Mouse (Mus musculus) brain, embryonic 18.5 days (tissue): ENCODE results near the gene Mastl.

Experiments used
- DNase-seq: peaks from one replicate; pipeline ENCODE4 v3.0.0-alpha.2; 2012; ENCODE audit warnings: low read depth, low spot score

Gene Mastl

DNA sequence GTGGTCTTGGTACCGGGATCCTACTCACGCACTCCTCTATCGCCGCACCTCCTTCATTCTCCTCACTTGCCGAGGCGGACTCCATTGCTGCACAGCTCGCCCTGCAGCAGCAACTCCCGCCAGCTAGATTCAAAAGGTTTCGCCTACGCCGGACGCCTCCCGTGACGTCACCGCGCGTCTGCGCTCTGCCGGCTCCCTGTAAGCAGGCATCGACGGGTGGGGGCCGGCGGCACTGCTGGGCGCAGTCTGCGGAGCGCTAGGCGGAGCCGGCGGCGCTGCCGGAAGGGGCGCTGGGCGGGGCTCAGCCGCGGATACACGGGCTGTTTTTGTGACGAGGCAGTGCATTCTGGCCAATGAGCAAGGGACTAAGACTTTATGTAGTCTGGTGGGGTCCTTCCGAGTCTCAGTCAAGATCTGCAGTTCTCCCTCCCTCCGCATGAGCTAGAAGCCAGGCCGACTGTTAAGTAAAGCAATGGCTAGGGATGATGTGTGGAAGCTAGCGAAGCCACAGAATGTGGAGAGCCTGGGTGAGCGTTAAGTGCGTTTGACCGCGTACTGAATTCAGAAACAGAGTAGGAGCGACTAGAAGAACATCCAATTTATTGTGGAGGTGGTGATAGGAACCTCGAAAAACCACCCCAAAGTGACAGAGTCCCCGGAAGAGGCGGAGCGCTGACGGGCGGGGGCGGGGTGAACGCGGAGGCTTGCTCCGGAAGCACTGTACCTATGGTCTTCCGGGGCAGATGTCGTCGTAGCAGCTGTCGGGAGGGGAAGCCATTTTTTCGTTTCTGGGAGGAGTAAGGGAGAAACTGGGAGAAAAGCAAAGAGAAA is at the start of gene Mastl, which contains the start of gene Yme1l1:
TSS of gene Mastl (minus strand) at position 248 of the 831 bp plus-strand sequence.
TSS of gene Yme1l1 (plus strand) at position 593 of the 831 bp plus-strand sequence.
- DNase-seq = peak; percentile 94

DNA sequence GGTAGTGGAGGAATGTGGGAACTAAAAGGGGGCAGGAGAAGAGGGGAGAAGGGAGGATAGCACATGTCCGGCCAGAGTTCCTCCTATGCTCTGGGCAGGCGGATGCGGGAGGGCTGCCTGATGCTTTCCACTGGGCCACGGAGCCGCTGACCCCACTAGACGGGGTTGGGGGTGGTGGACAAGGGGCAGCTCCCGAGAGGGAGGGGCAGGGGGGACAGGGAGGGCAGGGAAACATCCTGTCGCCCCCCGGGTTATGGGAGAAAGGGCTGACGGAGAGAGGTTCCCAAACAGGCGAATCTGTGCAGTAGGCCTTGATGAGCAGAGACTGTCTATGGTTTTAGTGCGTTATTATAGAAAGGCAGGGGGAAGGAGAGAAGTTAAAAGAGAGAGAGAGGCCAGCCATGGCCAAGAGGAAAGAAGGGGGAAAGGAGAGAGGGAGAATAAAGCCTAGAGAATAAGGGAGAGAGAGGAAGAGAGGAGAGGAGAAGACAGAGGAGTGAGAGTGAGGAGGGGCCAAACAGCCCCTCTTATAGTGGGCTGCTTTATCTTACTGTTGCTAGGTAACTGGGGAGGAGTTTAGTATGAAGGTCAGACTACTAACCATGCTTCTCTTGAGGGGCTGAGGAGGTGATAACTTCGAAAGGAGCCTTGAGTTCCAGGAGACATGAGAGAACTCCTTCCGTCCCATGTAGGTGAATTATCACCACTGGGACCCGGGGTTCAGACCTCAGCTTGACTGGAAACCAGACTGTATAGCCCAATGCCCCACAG is 47.3 kb upstream of the Mastl start:
- DNase-seq = no peak

DNA sequence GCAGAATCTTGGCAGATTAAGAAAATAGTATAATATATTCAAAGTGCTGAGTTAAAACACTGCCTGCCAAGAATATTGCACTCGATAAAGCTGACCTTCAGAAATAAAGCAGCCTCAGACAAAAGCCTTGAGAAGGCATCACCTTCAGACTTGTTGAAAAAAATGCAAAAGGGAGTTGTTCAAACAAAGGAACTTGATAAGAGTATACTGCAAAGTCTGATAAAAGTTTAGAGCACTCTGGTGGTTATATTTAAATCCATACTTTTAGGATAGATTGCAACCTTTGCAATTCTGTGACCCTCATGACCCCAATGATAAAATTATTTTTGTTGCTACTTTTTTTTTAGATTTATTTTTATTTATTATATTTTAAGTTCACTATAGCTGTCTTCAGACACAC is 45.2 kb upstream of the Mastl start:
- no peak for DNase-seq

DNA sequence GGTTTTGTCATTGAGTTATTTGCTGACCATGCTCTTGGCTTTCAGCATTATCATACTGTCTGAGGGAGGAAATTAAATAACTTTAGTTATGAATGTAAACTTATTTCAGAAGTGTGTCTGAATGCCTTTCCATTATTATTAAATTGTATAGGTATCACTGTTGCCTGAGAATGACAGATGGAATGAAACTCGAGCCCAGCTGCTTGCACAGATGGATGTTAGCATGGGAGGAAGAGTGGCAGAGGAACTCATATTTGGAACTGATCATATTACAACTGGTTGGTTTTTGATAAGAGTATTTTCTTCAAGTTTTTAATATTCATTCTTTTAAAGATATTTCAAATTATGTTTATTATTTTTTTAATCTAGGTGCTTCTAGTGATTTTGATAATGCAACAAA is 38.5 kb upstream of the Mastl start:
- no peak for DNase-seq

DNA sequence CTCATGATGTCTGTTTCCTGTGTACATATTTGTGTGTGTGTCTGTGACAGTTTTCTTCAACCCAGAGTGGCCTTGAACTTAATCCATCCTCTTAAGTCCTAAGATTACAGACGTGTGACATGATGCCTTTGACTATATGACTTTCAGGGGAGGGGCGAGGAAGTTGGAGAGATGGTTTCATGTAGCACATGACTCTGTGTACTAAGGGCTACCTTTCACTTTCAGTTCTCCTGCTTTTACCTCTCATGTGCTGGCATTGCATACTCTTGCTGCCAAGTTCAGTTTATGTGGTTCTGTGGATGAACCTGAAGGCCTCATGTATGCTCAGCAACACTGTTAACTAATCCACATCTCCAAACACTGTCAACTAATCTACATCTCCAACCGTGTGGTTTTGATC is 16.5 kb upstream of the Mastl start:
- DNase-seq = no peak

DNA sequence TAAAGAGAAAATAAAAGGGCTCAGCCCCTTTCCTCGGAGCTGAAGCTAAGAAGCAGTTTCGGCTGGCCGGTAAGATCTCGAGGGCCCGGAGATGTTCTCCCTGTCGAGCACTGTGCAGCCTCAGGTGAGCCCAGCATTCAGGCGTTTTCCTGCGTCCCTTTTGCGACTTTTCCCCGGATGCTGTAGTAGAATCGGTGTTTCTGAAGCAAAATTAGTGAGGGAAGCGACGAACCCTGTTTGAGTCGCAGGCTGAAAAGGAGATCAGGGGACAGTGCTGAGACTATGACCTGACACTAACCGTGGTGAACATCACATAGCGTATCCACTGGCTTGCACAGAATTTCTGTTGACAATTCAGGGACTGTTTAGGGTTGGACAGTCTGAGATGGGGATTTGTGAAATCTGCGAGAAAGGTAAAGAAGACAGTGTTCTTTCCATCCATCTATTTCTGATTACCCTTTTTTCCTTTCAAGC is 821 bp upstream of the Mastl start:
- no peak for DNase-seq

DNA sequence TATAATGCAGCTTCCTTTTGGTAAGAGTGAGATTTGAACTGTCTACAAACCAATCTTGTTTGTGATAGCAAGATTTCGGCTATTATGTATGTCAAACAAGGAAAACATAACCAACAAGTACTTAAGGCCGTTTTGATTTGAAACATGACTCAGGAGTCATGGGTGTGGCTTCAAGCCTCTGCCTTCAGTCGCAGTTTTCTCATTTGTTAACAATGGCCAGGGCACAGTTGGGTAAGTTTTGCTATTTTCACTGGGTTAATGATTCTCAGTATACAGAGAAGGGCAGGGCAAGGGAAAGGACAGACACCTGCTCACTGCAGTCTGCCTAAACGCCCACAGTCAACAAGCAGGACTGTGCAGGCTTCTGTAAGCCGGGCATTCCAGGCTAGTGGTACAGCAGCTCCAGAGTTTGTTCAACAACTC is 614 bp downstream of the Mastl start:
- DNase-seq = no peak

DNA sequence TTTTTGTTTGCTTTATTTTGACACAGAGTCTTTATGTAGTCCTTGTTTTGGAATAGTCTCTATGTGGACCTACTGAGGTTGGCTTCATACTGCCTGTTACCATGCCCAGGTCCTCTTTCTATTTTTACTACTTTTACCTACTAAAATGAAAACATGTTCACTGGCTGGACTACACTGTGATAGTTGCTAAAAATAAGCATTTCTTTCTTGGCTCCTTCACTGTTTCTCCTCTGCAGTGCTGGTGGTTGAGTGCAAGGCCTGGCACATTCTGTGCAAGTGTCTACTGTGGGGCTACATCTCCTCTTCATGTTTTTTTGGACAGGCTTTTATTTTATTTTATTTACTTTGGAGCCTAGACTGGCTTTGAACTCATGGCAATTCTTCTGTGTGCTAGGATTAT is 36.3 kb downstream of the Mastl start:
- no peak for DNase-seq

DNA sequence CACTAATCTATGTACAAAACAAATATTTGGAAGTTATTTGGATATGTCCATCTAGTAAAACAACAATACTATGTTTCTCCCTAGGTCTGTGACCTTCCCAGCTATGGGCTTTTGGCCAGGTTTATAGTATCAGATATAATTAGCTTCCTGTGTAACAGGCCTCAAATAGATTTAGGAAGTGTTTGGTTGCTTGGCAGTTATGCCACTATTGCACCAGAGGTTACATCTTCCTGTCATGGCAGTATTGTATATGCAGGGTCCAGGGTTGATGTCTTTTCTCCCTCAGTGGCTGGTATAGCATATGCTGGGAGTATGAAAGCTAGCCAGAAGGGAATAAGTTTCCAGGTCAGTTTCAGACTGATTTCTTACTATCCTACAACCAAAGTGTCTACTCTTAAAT is 53.6 kb downstream of the Mastl start:
- no peak for DNase-seq

DNA sequence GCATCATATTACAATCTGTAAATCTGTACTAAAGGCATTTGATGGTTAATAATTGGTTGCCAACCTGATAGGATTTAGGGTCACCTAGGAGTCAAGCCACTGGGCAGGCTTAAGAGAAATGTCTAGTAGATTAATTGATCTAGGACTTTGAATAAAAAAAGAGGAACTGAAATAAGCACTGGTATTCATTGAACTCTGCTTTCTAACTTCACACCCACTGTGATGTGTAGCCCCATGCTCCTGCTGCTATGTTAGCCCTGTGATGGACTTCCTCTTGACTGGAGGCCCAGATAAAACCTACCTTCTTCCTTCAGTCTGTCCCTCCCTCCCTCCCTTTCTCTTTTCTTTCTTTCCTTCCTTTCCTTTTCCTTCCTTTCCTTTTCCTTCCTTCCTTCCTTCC is 58.8 kb downstream of the Mastl start:
- no peak for DNase-seq

DNA sequence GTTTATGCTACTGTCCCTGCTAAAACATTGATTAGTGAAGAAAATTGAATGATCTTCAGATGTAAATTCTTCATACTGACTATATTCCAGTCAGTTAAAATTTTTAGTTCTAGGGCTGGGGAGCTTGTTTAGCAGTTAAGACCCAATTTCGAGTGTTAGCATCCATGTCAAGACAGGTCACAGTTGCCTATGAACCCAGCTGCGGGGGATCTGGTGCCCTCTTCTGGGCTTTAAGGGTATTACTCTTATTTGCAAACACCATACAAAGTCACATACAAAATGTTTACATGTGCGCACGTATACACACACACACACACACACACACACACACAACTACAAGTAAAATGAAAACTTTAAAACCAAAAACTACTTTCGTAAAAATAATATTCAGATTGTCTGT is 63.6 kb downstream of the Mastl start:
- no peak for DNase-seq

DNA sequence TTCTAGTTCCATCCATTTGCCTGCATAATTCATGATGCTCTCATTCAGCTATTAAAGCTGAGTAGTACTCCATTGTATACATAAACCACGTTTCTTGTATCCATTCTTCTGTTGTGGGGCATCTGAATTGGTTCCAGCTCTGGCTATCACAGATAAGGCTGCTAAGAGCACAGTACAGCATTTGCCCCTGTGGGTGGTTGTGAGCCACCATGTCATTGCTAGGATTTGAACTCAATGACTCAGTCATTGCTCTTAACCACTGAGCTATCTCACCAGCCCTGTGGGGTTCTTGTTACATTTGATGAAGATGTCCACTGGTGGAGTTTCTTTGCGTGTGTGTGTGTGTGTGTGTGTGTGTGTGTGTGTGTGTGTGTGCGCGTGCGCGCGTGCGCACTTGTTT is 71.3 kb downstream of the Mastl start:
- no peak for DNase-seq

DNA sequence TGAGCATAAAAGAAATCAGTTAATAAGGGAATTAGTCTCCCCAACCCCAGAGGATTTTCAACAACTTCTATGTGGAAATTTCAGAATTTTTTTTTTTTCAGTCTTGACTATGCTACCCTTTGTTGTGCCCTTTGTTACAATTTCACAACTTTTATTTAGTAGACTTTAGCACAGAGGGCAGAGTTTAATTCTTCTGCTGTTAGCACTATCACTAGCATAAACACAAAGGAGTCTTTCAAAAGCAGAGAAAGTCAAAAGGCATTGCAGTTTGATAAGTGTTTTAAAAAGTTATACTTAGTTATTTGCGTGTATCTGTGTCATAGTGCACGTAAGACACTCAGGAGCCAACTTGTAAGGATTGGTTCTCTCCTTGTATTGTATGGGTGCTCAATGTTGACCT is 77.2 kb downstream of the Mastl start:
- DNase-seq = no peak

DNA sequence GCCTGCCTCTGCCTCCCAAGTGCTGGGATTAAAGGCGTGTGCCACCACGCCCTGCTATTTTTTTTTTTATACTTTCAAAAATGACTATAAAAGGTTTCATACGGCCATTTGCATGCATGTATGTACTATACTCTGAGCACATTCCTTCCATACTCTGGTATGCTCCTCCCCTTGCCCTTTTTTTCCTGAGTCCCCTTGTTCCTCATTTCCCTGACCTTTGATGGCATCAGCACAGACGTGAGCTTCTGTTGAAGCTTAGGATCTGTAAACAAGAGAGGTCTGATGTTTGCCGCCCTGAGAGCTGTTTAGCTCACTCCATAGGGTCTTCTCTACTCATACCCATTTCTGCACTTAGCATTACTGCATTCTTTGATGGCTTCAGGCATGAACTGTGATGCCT is 78.1 kb downstream of the Mastl start:
- no peak for DNase-seq

DNA sequence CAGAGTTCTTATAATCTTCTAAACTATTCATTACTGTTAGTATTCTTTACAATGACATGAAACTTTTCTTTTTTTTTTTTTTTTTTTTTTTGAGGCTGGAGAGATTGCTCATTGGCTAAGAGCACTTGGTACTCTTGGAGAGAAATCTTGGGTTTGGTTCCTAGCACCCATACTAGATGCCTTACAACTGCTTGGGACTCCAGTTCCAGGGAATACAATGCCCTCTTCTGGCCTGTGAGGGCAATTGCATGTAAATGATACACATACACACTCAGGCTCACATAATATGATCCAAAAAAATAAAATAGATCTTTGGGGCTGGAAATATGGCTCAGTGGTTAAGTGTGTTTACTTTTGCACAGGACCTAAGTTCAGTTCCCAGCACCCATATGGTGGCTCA is 79.0 kb downstream of the Mastl start:
- no peak for DNase-seq

DNA sequence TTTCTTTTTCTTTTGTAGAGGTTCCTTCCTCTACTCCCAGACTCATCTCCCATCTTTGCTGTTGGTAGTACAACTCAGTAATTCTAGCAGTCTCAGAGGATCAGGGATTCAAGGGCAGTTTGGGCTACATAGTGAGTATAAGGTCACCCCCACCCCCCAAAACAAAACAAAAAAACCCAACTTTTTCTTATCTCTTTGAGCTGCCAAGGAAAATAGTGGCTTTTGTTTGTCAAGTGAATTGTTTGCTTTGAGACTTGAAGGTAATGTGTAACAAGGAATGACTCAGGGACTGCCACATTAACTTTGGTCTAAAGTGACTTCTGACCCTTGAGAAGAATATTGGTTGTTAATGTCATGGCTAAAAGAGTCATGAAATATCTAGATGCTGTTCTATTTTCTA is 80.0 kb downstream of the Mastl start:
- DNase-seq = no peak

DNA sequence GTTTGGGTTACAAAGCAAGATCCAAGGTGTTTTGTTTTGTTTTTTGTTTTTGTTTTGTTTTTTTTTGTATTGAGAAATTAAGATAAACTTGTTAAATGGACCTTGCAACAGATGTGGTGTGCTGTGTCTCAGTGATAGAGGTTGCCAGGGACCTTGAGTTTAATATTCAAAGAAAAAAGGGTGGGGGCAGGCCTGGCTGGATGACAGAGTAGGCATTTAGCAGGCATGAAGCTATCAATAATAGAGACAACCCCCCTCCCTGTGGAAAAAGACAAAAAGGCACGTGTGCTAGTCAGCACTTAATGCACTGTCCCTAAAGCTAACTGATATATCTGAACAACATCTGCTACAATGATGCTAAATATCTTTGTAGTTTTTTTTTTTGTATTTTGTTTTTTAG is 84.4 kb downstream of the Mastl start:
- DNase-seq = no peak

DNA sequence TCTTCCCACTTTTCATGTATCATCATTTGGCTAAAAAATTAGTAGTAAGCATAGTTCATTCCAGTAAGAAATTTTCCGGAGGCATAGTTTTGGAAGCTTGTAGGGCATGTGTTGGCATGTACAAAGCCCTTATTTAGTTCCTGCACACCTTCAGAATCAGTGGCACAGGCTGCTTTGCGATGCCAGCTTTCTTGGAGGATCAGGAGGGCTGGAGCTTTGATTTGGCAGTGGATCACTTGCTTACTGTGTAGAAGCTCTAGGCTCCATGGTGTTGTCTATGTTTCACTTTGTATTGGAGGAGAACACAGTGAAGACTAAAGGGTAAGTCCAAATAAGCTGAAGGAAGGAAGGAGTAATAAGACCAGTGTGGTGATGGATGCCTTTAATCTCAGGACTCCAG is 85.3 kb downstream of the Mastl start:
- no peak for DNase-seq

DNA sequence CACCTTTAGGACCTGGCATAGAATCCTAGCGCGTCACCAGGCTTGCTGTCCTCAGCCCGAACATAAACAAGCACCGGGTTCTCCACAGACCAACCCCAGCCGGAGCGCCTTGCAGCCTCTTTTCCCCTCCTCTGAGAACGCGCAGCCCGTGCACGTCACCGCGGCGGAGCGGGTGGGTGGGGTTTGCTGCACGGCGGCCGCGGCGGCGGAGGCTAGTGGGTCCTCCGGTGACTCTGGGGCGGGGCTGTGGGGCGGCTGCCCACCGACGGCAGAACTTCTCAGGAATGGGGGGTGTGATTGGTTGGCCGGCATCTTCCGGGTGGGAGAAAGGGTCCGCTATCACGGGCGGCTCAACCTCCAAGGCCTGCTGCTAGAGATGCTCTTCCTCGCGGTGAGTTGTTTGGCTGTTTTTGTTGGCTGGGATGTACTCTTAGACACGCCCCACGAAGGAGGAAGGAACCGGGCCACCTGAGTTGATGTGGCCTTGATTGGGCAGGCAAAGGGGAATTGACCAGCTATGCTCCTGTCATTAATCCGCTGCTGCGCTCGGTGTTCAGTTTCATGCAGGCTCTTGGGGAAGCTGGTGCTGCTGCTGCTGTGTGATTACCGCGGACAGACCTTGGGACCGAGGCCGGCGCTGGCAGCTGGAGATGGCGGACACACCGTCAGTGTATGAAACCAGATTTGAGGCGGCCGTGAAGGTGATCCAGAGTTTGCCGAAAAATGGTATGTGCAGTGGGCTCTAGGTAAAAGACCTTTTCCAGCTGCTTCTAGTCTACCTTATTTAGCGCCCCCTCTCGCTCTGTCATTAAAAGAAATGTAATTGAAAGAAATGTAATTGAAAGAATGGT is 86.7 kb downstream of the Mastl start:
- DNase-seq = peak; percentile 82

DNA sequence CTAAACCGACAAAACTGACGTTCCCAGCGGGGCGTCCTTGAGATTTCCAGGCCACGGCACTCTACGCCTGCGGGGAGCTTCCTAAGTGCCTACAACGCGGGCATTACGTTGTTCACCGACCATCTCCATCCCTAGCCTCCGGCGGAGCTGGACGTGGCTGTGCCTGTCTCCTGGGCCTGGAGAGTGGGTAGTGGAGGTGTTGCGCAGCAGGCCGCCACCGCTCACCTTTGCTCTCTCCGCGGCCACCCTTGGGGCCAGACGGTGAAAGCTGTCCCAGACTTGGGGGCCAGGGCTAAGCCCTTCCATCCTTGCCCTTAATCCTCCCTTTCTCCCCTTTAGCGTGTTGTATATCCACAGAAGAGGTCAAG is 87.5 kb downstream of the Mastl start:
- peak; percentile 14 for DNase-seq

DNA sequence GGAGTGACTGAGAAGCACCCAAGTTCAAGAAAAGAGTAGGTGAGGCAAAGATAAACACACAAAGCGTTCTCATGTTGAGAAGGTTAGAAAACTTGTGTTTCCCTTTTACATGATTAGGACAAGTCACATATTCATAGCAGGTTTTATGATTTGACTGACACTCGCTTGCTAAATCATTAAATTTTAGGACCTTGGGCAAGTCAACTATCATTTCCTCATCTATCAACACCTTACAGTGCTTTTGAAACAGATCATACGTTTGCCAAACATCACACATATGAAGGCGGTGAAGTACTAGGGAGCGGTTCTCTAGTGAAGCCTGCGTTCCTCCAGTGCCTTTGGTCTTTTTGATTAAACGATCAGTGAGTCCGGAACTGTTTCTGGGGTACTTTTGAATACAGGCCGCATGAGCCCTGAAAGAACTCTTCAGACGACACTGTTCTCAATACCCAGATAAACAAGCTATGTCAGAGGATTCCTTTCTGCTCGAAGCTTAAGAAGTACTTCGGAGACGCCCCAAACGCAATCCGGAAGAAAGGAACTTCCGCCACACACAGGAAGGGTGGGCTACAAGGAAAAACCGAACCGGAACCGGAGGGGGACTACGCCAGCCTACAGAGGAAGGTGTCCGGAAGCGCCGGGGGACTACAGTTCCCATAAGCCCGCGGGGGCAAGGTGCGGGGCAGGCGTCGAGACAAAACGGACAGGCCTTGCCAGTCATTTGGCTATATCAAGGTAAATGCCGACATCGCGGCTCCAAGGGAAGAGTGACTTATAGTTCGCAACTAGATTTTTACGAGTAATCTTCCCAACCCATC is 88.1 kb downstream of the Mastl start, which contains the start of gene Acbd5:
TSS of gene Acbd5 (plus strand) at position 616 of the 818 bp plus-strand sequence.
- peak; percentile 95 for DNase-seq
